Mouse (Mus musculus): ENCODE measurements around the gene Oip5. TPM values are rescaled to one million over a fixed set of nuclear protein-coding genes. Genes with fewer than 3 reads are reported as not detected.
"Not testable (repeated sequence)": the region's sequence is repeated elsewhere in the genome, so short reads cannot be mapped to it uniquely, and the experiment has no call there.

Gene Oip5
- total RNA-seq (2021) = 1 to 10 TPM in 1 of 2 experiments, under 1 TPM in 1; 0.79 to 1.2 TPM
- long read RNA-seq, partial matches to known transcripts = 0 of 1 reads
- long read RNA-seq, other reads (novel, unspliced or antisense) = 1 of 1 reads

DNA sequence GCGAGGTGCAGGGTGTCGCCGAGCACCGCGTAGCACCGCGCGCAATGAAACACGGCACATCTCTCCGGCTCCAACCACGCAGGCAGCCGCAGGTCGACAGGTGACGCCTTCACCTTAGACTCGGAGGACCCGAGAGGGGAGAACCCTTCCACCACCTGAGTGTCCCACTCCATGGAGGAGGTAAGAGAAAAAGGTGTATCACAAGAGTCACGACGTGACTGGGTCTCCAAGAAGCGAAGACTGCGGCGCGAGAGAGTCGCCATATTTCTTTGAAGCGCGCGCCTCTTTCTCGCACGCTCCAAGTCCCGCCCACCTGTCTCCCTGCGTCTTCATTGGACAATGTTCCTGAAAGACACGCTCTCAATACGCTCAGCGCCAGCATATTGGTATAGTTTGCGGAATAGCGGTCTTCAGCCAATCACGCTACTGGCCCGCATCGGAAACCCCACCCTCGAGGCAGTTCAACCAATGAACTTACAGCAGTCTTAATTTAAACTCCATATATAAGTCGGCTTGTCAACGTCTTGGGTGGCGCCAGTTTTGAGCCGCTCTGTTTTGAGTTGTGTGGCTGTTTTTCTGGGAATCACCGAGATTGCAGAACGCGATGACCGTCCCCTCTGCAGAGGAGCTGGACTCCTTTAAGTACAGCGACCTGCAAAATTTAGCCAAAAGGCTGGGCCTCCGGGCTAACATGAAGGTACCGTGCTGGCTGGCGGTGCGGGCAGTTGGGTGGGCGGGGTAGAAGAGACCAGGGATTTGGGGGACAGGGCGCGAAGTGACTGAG, at the start of gene Oip5, which contains the start of gene Nusap1:
Gene Oip5, minus strand, starts transcription at position 271 of the 784 bp plus-strand sequence.
Gene Nusap1, plus strand, starts transcription at position 100 of the 784 bp plus-strand sequence.
- peak; percentile 88 to 96 for DNase-seq (ENCODE audit: low spot score in 2 of 2)

DNA sequence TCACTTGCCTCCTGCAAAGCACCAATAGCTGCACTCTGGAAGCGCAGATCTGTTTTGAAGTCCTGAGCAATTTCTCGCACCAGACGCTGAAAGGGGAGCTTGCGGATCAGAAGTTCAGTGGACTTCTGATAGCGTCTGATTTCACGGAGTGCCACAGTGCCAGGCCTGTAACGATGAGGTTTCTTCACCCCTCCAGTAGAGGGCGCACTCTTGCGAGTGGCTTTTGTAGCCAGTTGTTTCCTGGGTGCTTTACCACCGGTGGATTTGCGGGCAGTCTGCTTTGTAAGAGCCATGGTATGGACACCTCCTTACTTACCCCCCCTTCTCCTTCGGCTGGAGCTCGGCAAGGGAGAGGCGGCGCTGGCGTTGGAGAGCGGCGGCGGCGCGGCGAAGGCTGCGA, 47.5 kb upstream of the Oip5 start:
- DNase-seq (ENCODE audit: low spot score in 2 of 2) = not testable (repeated sequence)

- peak; percentile 73 to 88 for DNase-seq (ENCODE audit: low spot score in 2 of 2)
Measured at GRCm38 (mm10) chr2:119662220-119663182, 44.2 kb upstream of the Oip5 start, which contains the start of gene Ndufaf1. Gene Ndufaf1 (minus strand): TSS chr2:119662827.

DNA sequence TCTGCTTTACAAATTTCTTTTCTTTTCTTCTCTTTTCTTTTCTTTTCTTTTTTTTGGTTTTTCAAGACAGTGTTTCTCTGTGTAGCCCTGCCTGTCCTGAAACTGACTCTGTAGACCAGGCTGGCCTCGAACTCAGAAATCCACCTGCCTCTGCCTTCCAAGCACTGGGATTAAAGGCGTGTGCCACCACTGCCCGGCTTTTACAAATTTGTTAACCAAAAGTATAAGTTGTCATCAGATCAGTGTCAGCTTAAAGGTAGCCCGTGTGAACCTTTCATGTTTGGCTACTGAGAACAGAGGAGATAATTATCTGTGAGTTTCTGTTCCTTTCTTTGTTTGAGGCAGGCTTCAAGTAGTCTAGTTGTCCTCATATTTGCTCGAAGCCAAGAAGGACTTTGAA, 26.0 kb upstream of the Oip5 start:
- DNase-seq (ENCODE audit: low spot score in 2 of 2) = no peak

GRCm38 (mm10) chr2:119641214-119641912, 23.1 kb upstream of the Oip5 start:
- DNase-seq (ENCODE audit: low spot score in 2 of 2) = no peak

GRCm38 (mm10) chr2:119636781-119637180, 18.5 kb upstream of the Oip5 start:
- no peak for DNase-seq (ENCODE audit: low spot score in 2 of 2)

DNA sequence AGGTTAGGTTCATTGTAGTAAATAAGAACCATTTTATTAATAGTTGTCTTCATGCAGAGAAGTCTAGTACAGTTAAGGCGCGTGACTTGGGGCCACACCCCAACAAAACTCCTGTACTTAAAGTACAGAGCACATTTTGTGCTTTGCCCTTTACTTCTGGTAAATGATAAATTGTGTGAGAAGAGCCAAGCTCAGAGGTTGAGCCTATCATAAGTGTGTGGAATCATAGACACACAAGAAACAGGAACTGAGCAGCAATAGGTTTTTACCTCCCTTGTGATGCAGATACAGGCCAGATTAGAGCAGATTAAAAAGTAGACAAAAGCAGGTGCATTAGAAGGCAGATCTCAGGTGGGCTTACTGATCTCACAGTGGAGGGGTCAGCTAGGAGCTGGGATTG, 3.0 kb upstream of the Oip5 start:
- DNase-seq (ENCODE audit: low spot score in 2 of 2) = no peak

GRCm38 (mm10) chr2:119619002-119619401, 733 bp upstream of the Oip5 start:
- not testable (repeated sequence) for DNase-seq (ENCODE audit: low spot score in 2 of 2)

DNA sequence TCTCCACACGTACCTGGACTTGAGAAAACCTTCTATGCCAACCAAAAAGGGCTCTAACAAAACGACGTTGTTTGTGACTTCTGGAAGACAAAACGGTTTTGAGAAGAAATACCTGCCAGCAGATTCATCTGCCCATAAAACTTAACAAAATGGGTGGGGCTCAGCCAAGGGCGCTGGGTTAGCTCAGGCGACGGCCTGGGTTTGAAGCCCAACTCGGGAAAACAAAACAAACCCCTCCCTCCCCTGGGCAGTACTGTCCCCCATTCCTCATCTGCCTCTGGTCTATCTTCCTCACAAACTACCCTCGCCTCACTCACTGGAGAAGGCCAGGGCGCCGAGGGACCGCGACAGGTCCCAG, 449 bp downstream of the Oip5 start:
- no peak for DNase-seq (ENCODE audit: low spot score in 2 of 2)

- no peak for DNase-seq (ENCODE audit: low spot score in 2 of 2)
Measured at GRCm38 (mm10) chr2:119607023-119607422, 11.2 kb downstream of the Oip5 start.

GRCm38 (mm10) chr2:119605361-119605973, 12.8 kb downstream of the Oip5 start:
- DNase-seq (ENCODE audit: low spot score in 2 of 2) = no peak

GRCm38 (mm10) chr2:119603909-119604308, 14.4 kb downstream of the Oip5 start:
- DNase-seq (ENCODE audit: low spot score in 2 of 2) = no peak

DNA sequence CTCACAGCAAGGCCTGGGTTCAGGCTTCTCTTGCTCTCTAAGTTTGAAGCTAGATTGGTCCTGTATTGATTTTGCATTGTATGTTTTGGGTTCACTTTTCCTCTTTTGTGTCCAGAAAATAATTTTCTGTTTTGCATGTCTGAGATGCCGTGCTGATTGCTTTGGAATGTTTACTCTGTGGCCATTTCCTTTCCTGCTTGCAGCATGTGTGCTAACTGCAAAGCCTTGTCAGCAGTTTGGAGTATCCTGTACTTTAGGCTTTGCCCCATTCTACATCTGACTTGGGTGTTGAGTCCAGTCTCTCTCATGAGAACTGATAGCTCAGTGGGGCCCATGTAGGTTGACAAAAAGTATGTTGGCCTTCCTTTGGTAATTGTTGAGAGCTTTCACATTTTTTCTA, 15.8 kb downstream of the Oip5 start:
- DNase-seq (ENCODE audit: low spot score in 2 of 2) = no peak

GRCm38 (mm10) chr2:119601575-119601974, 16.7 kb downstream of the Oip5 start:
- DNase-seq (ENCODE audit: low spot score in 2 of 2) = not testable (repeated sequence)

DNA sequence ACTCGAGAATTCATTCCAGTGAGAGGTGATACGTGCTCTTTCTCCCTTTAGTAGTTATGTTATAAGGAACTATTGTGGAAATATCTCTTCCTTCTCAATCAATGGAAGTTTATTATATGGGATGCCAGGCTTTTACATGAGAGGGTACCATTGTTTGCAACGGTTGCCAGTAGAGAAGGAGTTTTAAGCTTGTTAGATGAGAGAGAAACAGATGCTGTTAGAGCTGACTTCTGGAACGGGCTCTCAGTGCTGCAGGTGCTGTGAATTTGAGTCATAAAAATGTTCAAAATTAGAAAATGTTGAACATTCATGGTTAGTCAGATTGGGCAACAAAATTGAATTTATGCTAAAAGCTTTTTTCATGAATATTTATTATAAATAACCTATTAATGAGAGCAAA, 17.2 kb downstream of the Oip5 start:
- peak; percentile 25 to 68 for DNase-seq (ENCODE audit: low spot score in 2 of 2)

DNA sequence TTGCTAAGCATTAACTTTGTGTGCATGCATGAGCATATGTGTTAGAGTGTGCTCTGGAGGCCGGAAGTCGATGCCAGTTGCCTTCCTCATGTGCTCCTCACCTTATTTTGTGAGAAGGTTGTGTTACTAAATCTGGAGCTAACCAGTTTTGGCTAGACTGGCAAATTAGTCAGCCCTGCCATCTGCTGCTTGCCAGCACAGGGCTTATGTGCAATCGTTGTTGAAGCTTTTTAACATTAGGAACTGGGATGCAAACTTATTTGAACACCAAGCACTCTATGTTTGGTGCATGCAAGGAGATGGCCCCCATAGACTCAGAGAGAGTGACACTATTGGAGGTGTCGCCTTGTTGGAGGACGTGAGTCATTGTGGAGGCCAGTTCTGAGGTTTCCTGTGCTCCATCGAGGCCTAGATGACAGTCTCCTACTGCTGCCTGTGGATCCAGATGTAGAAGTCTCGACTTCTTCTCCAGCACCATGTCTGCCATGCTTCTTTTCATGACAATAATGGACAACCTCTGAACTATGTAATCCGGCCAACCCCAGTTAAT, 21.4 kb downstream of the Oip5 start:
- peak; percentile 53 to 75 for DNase-seq (ENCODE audit: low spot score in 2 of 2)

GRCm38 (mm10) chr2:119595308-119595707, 23.0 kb downstream of the Oip5 start:
- DNase-seq (ENCODE audit: low spot score in 2 of 2) = no peak

DNA sequence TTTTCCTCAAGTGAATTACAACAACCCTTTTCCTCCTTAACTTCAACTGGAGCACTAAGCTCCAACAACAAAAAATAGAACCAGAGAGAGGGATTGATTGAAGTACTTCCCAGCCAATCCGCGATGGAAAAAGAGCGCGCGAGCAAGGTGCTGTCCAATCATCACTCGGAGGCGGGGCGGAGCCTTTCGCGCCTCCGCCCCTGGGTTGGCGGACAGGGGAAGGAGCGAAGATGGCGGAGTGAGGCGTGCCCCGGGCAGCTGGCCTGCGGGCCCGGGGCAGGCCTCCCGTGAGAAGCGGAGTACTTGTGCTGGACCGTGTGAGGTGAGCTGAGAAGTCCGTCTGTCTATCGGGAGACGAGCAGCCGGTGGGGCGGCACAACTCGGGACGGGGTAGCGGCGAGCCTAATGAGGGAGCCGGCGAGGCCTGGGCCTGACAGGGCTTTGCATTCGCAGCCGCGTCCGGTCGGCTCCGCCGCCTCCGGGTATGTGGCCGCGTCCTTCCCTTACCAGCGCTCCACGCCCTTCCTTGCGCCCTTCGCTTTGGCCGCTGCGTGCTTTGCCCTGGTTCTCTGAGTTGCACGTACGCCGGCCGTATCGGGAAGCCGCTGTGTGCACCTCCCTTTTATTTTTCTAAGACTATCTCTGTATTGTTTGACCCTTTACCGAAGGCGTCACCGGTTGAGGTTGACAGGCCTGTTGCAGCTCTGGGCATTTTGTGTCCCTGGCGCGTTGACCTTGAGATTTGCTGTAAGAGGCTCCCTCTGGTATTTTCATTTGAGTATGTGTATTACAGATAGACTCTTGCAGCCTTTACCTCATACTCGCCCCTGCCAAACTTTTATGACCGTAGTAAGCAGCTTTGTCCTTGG, 23.9 kb downstream of the Oip5 start:
- DNase-seq (ENCODE audit: low spot score in 2 of 2) = peak; percentile 95 to 99

GRCm38 (mm10) chr2:119593765-119594112, 24.5 kb downstream of the Oip5 start:
- no peak for DNase-seq (ENCODE audit: low spot score in 2 of 2)
